ENCODE assay signal across 17 mouse cellular contexts in genomic region chr16:41535806-41536205, GRCm38 (mm10).
A peak's percentile ranks its signal among the peaks of the same experiment; 100 is the strongest.
DNase-seq lines count a peak whose midpoint lies in the region; ATAC-seq lines count a peak whose summit lies in the region.
"Had no signal": no experiment of that assay in that cellular context is flagged by ENCODE, and none has a peak within 500 bp of the region (broad histone marks: within the 10 kb centered on the region; RNA-seq: fewer than 3 reads in every experiment).

No protein-coding gene starts in this region.

- H3K27ac ChIP-seq in midbrain, embryonic 10.5 days (replicated peaks), result no peak overlapping the region
- no peak overlapping the region for H3K27ac ChIP-seq in midbrain, embryonic 11.5 days (ENCODE audit: low read depth, low read length)
- H3K27ac ChIP-seq in forebrain, embryonic 12.5 days, result no peak overlapping the region
- no peak overlapping the region for H3K27ac ChIP-seq in hindbrain, embryonic 16.5 days (ENCODE audit: low read depth, low read length)
- no peak overlapping the region for H3K27ac ChIP-seq in neural tube, embryonic 15.5 days (replicated peaks)
- H3K27ac ChIP-seq: embryonic facial prominence, embryonic 15.5 days; heart, embryonic 15.5 days; kidney, postnatal 0 days; liver, embryonic 12.5 days had no signal

- DNase-seq in midbrain, embryonic 10.5 days (ENCODE audit: low spot score), result no peak
- no peak for DNase-seq in midbrain, embryonic 11.5 days (ENCODE audit: low spot score, missing footprints)
- DNase-seq in thymus, postnatal 25 days, result no peak
- DNase-seq: layer of hippocampus, adult 9-11 months; lung, postnatal 14 days; right cerebral cortex, postnatal 14 days; thymus, adult 2 months had no signal

- H3K4me2 ChIP-seq in midbrain, embryonic 11.5 days, result no peak overlapping the region
- H3K4me2 ChIP-seq in forebrain, embryonic 12.5 days, result peak overlapping the region; percentile 82
- H3K4me2 ChIP-seq in hindbrain, embryonic 16.5 days (ENCODE audit: low read length), result peak overlapping the region; percentile 81
- peak overlapping the region; percentile 86 for H3K4me2 ChIP-seq in neural tube, embryonic 15.5 days
- H3K4me2 ChIP-seq: embryonic facial prominence, embryonic 15.5 days; heart, embryonic 15.5 days; liver, embryonic 12.5 days had no signal

- H3K4me1 ChIP-seq in midbrain, embryonic 10.5 days, result peaks cover 43% of the 10 kb centered on the region
- H3K4me1 ChIP-seq in midbrain, embryonic 11.5 days (ENCODE audit: control insufficient read depth, insufficient read depth, low read length), result peaks cover 13% of the 10 kb centered on the region
- peaks cover 31% of the 10 kb centered on the region for H3K4me1 ChIP-seq in forebrain, embryonic 12.5 days
- H3K4me1 ChIP-seq in hindbrain, embryonic 16.5 days (ENCODE audit: control insufficient read depth, insufficient read depth, low read depth, low read length), result peaks cover 8% of the 10 kb centered on the region
- H3K4me1 ChIP-seq in neural tube, embryonic 15.5 days, result peaks cover 35% of the 10 kb centered on the region
- H3K4me1 ChIP-seq: heart, embryonic 15.5 days; liver, embryonic 12.5 days had no signal

- H3K9me3 ChIP-seq in midbrain, embryonic 10.5 days (replicated peaks), result no peaks in the 10 kb centered on the region
- no peaks in the 10 kb centered on the region for H3K9me3 ChIP-seq in midbrain, embryonic 11.5 days (ENCODE audit: control insufficient read depth, low read length)
- no peaks in the 10 kb centered on the region for H3K9me3 ChIP-seq in forebrain, embryonic 12.5 days
- H3K9me3 ChIP-seq in hindbrain, embryonic 16.5 days (ENCODE audit: control insufficient read depth, low read length), result no peaks in the 10 kb centered on the region
- no peaks in the 10 kb centered on the region for H3K9me3 ChIP-seq in neural tube, embryonic 15.5 days (replicated peaks)
- H3K9me3 ChIP-seq: embryonic facial prominence, embryonic 15.5 days; heart, embryonic 15.5 days; liver, embryonic 12.5 days had no signal

- ATAC-seq in midbrain, embryonic 11.5 days (ENCODE audit: low FRiP score), result no peak
- no peak for ATAC-seq in forebrain, embryonic 12.5 days (ENCODE audit: low FRiP score)
- no peak for ATAC-seq in hindbrain, embryonic 16.5 days
- no peak for ATAC-seq in neural tube, embryonic 15.5 days (ENCODE audit: low FRiP score)
- no peak for ATAC-seq in monocyte, adult 5-6 weeks (replicated peaks; ENCODE audit: insufficient number of reproducible peaks, low FRiP score, low TSS enrichment, poor library complexity, severe bottlenecking)
- ATAC-seq: inflammation-experienced regulatory T-cells, adult 6 months; liver, embryonic 12.5 days had no signal

- no peak overlapping the region for H3K9ac ChIP-seq in midbrain, embryonic 11.5 days (ENCODE audit: low read length)
- H3K9ac ChIP-seq in forebrain, embryonic 12.5 days, result no peak overlapping the region
- no peak overlapping the region for H3K9ac ChIP-seq in hindbrain, embryonic 16.5 days (ENCODE audit: low read depth, low read length)
- H3K9ac ChIP-seq in neural tube, embryonic 15.5 days (replicated peaks), result no peak overlapping the region
- H3K9ac ChIP-seq: embryonic facial prominence, embryonic 15.5 days; heart, embryonic 15.5 days; liver, embryonic 12.5 days had no signal

- 82% methylated on average over 1 of the region's 1 CpGs for WGBS in midbrain, embryonic 10.5 days
- WGBS in midbrain, embryonic 11.5 days, result 87% methylated on average over 1 of the region's 1 CpGs
- 80% methylated on average over 1 of the region's 1 CpGs for WGBS in forebrain, embryonic 12.5 days
- 72% methylated on average over 1 of the region's 1 CpGs for WGBS in hindbrain, embryonic 16.5 days
- 85% methylated on average over 1 of the region's 1 CpGs for WGBS in neural tube, embryonic 15.5 days

- no peaks in the 10 kb centered on the region for H3K36me3 ChIP-seq in midbrain, embryonic 10.5 days
- no peaks in the 10 kb centered on the region for H3K36me3 ChIP-seq in midbrain, embryonic 11.5 days (ENCODE audit: control insufficient read depth, insufficient read depth, low read length)
- no peaks in the 10 kb centered on the region for H3K36me3 ChIP-seq in forebrain, embryonic 12.5 days (replicated peaks)
- H3K36me3 ChIP-seq in hindbrain, embryonic 16.5 days (ENCODE audit: control insufficient read depth, insufficient read depth, low read length), result no peaks in the 10 kb centered on the region
- no peaks in the 10 kb centered on the region for H3K36me3 ChIP-seq in neural tube, embryonic 15.5 days
- H3K36me3 ChIP-seq: embryonic facial prominence, embryonic 15.5 days; heart, embryonic 15.5 days; liver, embryonic 12.5 days had no signal

- H3K27me3 ChIP-seq in midbrain, embryonic 10.5 days (ENCODE audit: low read depth, poor library complexity, severe bottlenecking), result no peaks in the 10 kb centered on the region
- H3K27me3 ChIP-seq in midbrain, embryonic 11.5 days (ENCODE audit: control insufficient read depth, insufficient read depth, low read length), result no peaks in the 10 kb centered on the region
- no peaks in the 10 kb centered on the region for H3K27me3 ChIP-seq in forebrain, embryonic 12.5 days
- H3K27me3 ChIP-seq in hindbrain, embryonic 16.5 days (replicated peaks; ENCODE audit: control insufficient read depth, insufficient read depth, low read length), result no peaks in the 10 kb centered on the region
- H3K27me3 ChIP-seq in neural tube, embryonic 15.5 days (replicated peaks), result no peaks in the 10 kb centered on the region
- H3K27me3 ChIP-seq: CH12.LX had no signal

- peak overlapping the region; percentile 73; the same call in 1 of the 2 replicates for H3K4me3 ChIP-seq in midbrain, embryonic 10.5 days
- no peak overlapping the region for H3K4me3 ChIP-seq in midbrain, embryonic 11.5 days (ENCODE audit: low read depth, low read length)
- H3K4me3 ChIP-seq in forebrain, embryonic 12.5 days (replicated peaks), result peak overlapping the region; percentile 68
- H3K4me3 ChIP-seq in hindbrain, embryonic 16.5 days (ENCODE audit: low read length), result peak overlapping the region; percentile 72
- peak overlapping the region; percentile 61 for H3K4me3 ChIP-seq in neural tube, embryonic 15.5 days (replicated peaks)
- H3K4me3 ChIP-seq: embryonic facial prominence, embryonic 15.5 days; heart, embryonic 15.5 days; liver, embryonic 12.5 days had no signal
